Mouse (Mus musculus) heart, embryonic 16.5 days (tissue): Measurements from ENCODE around the gene Gemin4. TPM values are rescaled to one million over a fixed set of nuclear protein-coding genes. Genes with fewer than 3 reads are reported as not detected.
A peak's percentile ranks its signal among the peaks of the same experiment; 100 is the strongest.

ENCODE experiments used
- ATAC-seq: fragments of 200-750 bp; cut with Nextera tagmentation; replicated peaks from 2 replicates; pipeline ENCODE4 v1.8.0; 2017; ENCODE audit warnings: moderate number of reproducible peaks; ENCODE audit not compliant: insufficient read depth, low FRiP score; ENCODE audit errors: extremely low read depth
- H3K27ac ChIP-seq: fragments of 300-500 bp; sonication (generic); 2 replicates; pipeline ENCODE4 v1.5.1; 2014; ENCODE audit warnings: mild to moderate bottlenecking, low read length, control low read depth, moderate library complexity
- H3K27me3 ChIP-seq: fragments of 300-500 bp; sonication (generic); 2 replicates; pipeline ENCODE4 v1.6.1; 2014; ENCODE audit warnings: low read length, mixed read lengths; ENCODE audit not compliant: control insufficient read depth, insufficient read depth
- H3K36me3 ChIP-seq: fragments of 300-500 bp; sonication (generic); 2 replicates; pipeline ENCODE4 v1.6.1; 2014; ENCODE audit not compliant: control insufficient read depth, insufficient read depth
- H3K4me1 ChIP-seq: fragments of 300-500 bp; sonication (generic); 2 replicates; pipeline ENCODE4 v1.6.1; 2014; ENCODE audit warnings: low read length, mixed read lengths; ENCODE audit not compliant: control insufficient read depth, insufficient read depth
- H3K4me2 ChIP-seq: fragments of 300-500 bp; sonication (generic); 2 replicates; pipeline ENCODE4 v1.6.1; 2014; ENCODE audit warnings: low read depth, mild to moderate bottlenecking, control low read depth, low read length
- H3K4me3 ChIP-seq: fragments of 300-500 bp; sonication (generic); 2 replicates; pipeline ENCODE4 v1.5.1; 2014; ENCODE audit warnings: mild to moderate bottlenecking, control low read depth, low read length
- H3K9ac ChIP-seq: fragments of 300-500 bp; sonication (generic); 2 replicates; pipeline ENCODE4 v1.6.1; 2014; ENCODE audit warnings: low read length, control low read depth
- H3K9me3 ChIP-seq: fragments of 300-500 bp; sonication (generic); replicated peaks from 2 replicates; pipeline ENCODE4 v1.6.1; 2016; ENCODE audit warnings: low read length; ENCODE audit not compliant: control insufficient read depth
- WGBS: fragments of 180-500 bp; shearing (Covaris S2); extraction: QIAGEN DNeasy Blood & Tissue Kit; methylation state at CpG from one replicate; pipeline ENCODE4 v1.1.7; 2014; 5-methylcytosine and 5-hydroxymethylcytosine counted together
- polyA plus RNA-seq: library from polyadenylated mRNA; unstranded; fragments of >200 nt; fragmentation: Nextera tagmentation; extraction: Ambion mirVana; gene quantifications from 2 replicates; pipeline ENCODE4 v1.2.1, GENCODE M21; 2015

The Gemin4 gene
- polyA plus RNA-seq = 20.1 and 21.7 TPM in 2 replicates

DNA sequence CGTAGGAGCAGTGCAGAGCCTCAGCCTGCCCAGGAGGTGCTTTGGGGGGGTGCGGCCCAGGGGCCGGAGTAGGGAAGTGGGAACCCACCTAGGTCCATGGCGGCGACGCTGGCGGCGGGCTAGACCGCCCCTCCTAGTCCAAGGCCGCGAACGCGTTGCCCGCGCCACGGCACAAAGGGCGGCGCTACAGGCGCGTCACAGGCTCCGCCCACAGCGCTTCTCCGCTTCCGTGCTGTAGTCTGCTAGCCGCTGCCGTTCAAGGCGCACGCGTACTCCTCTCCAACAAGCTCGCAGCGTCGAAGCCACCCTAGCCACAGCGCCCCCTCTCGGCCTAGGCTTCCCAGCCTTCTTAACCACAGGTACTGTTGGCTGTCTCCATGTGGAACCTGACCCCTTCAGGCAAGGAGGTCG, at the start of gene Gemin4, which contains the start of gene Dbil5:
Gene Gemin4 (minus strand): TSS at position 275 of the 411 bp plus-strand sequence.
Gene Dbil5 (plus strand): TSS at position 219 of the 411 bp plus-strand sequence.
- Histone ChIP-seq H3K4me2 (peak within 1 kb of the TSS; percentile 84), H3K9ac (peak within 1 kb of the TSS; percentile 87), H3K36me3 (peaks cover 12% of the 10 kb centered on the region), H3K27me3 (no peaks in the 10 kb centered on the region), H3K27ac (peak within 1 kb of the TSS; percentile 87), H3K4me1 (peaks cover 4% of the 10 kb centered on the region), H3K9me3 (no peaks in the 10 kb centered on the region), H3K4me3 (peak within 1 kb of the TSS; percentile 77)
- peak; percentile 96 for ATAC-seq
- WGBS = under 1% methylated on average over 35 of the region's 35 CpGs

DNA sequence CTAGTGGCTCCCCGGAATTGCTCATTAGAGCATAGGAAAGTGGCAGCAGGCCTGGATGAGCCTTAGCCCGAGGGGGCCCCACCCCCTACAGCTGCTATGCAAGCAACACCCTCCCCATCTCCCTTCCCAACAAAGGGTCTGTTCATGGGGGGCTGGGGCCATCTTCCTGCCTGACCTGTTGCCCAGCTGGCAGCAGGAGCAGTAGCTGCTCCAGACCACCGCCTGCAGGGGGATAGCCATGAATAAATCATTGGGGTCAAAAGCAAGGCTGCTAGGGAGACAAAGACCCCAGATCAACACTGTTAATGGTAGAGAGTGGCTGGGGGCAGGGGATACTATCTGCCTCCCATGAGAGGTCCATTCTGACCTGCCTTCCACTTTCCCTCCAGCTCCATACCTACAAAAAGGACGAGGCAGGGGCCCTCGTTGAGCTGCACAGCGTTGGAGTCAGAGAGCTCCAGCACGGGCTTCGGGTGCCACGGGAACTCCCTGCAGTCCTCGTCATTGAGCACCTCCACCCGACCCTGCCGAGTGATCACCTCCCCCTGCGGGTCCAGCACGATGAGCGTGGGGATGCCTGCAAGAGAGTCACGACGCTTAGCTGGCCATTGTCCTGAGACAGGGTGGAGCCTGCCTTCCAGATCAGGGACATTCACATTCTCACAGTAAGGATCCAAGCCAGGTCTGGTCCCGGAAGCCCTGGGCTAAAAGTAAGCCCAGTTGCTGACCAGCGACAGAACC, 45.3 kb upstream of the Gemin4 start:
- H3K4me1 ChIP-seq = no peaks in the 10 kb centered on the region
- no peak for ATAC-seq
- H3K27ac ChIP-seq = no peak overlapping the region
- H3K9me3 ChIP-seq = no peaks in the 10 kb centered on the region
- H3K36me3 ChIP-seq = no peaks in the 10 kb centered on the region
- H3K4me3 ChIP-seq = no peak overlapping the region
- WGBS = 24% methylated on average over 19 of the region's 19 CpGs
- no peak overlapping the region for H3K4me2 ChIP-seq
- H3K27me3 ChIP-seq = no peaks in the 10 kb centered on the region
- no peak overlapping the region for H3K9ac ChIP-seq

DNA sequence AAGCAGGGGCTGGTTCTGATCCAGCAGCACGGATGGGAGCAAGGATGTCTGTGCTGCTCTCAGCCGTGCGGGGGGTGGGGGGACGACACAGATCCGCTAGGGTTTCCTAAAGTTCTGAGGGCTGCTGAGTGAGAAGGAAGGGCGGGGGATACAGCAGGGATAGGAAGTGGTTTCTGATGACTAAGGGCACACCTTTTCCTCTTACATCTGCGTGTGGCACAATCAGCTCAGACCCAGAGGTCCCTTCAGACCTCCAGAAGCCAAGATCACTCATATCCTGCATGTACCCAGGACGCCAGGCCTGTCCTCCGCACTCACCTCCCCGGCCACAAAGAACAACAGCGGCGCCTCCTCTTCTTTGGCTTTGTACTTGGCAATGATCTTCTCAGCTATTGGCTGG, 43.8 kb upstream of the Gemin4 start:
- Histone ChIP-seq H3K9ac (no peak overlapping the region), H3K4me3 (no peak overlapping the region)
- ATAC-seq = peak; percentile 37

DNA sequence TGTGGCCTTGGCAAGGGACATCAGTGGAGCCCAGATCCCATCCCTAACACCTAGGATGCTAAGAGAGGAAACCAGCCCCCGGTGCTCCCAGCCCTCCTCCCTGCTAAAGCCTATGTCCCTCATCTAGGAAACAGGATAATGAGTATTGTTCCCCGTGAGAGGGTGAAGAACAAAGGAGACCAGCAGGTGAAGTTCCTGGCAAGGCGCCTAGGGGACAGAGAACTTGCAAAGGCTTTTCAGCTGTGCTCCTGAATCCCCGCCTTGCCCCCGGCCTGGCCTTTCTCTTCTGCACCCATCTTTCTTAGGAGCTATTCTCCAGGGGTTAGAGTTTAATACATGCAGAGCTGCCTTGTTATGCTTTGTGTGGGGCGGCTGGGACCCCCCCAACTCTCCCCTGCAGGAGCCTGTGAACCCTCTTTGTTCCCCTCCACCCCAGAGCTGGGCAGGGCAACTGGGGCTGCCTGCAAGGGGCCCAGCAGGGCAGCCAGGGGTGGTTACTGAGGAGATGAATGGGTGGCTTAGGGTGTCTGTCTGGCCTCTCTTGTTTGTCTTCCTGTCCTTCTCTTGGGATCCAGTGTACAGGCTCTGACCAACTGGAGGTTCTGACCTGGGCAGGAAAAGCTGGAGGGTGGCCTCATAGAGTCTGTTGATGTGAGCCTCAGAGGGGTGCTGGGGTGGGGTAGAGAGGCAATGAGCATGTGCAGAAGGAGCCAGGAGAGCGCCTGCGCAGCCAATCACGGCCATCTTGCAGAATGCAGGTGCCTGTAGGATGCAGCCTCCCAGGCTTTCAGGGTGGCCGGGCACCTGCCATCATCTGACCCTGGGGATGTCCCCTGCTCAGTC, 43.0 kb upstream of the Gemin4 start:
- WGBS = 77% methylated on average over 10 of the region's 10 CpGs
- H3K9me3 ChIP-seq = no peaks in the 10 kb centered on the region
- H3K36me3 ChIP-seq = no peaks in the 10 kb centered on the region
- no peak for ATAC-seq
- no peaks in the 10 kb centered on the region for H3K4me1 ChIP-seq
- H3K27ac ChIP-seq = no peak overlapping the region
- H3K27me3 ChIP-seq = no peaks in the 10 kb centered on the region
- no peak overlapping the region for H3K9ac ChIP-seq
- no peak overlapping the region for H3K4me3 ChIP-seq
- no peak overlapping the region for H3K4me2 ChIP-seq

More for the DNA sequence above, 43.8 kb upstream of the Gemin4 start:
- H3K9me3 ChIP-seq = no peaks in the 10 kb centered on the region
- H3K4me1 ChIP-seq = no peaks in the 10 kb centered on the region
- no peak overlapping the region for H3K27ac ChIP-seq
- no peaks in the 10 kb centered on the region for H3K36me3 ChIP-seq
- 54% methylated on average over 12 of the region's 12 CpGs for WGBS
- no peaks in the 10 kb centered on the region for H3K27me3 ChIP-seq
- no peak overlapping the region for H3K4me2 ChIP-seq

DNA sequence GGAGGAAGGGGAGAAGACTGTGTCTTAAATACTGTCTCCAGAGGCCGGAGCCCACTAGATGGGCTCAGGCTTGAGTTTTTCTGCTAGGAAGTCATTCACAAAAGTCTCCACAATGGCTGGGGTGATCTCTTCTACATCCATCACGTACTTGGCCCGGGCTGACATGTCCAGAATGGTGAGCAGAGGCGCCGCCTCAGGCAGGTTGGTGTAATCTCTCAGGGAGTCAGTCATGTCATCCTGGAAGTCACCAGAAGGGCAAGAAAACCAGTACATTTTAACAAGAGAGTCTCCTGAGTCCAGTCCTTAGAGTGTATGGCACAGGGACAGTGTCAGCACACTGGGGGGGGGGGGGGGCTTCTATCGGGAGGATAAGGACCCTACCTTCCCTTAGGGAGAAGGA, 41.0 kb upstream of the Gemin4 start:
- Histone ChIP-seq H3K27ac (no peak overlapping the region), H3K4me3 (no peak overlapping the region), H3K4me2 (no peak overlapping the region), H3K36me3 (no peaks in the 10 kb centered on the region), H3K9me3 (no peaks in the 10 kb centered on the region), H3K9ac (no peak overlapping the region), H3K27me3 (no peaks in the 10 kb centered on the region), H3K4me1 (no peaks in the 10 kb centered on the region)
- 79% methylated on average over 5 of the region's 6 CpGs for WGBS
- no peak for ATAC-seq

DNA sequence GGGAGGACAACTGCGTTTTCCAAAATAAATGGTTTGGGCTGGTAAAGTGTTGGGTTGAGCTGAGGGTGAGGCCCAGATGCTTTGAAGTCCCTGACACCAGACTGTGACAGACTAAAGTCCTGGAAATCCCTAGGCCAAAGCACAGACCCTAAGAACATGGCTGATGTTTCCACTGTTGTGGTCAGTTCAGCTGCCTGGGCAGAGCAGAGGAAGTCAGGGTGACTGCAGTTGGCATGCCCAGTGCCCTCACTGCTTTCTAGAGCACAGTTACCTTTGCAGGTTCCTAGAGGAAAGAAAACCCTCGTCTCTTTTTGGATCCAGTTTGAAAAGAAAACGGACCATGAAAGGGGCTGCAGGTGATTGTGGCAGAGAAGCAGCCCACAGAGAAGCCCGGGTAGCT, 39.9 kb upstream of the Gemin4 start:
- WGBS = 78% methylated on average over 4 of the region's 4 CpGs
- no peaks in the 10 kb centered on the region for H3K36me3 ChIP-seq
- no peak overlapping the region for H3K9ac ChIP-seq
- ATAC-seq = no peak
- H3K9me3 ChIP-seq = no peaks in the 10 kb centered on the region
- no peak overlapping the region for H3K27ac ChIP-seq
- H3K4me1 ChIP-seq = no peaks in the 10 kb centered on the region
- no peak overlapping the region for H3K4me3 ChIP-seq
- H3K27me3 ChIP-seq = no peaks in the 10 kb centered on the region
- no peak overlapping the region for H3K4me2 ChIP-seq

DNA sequence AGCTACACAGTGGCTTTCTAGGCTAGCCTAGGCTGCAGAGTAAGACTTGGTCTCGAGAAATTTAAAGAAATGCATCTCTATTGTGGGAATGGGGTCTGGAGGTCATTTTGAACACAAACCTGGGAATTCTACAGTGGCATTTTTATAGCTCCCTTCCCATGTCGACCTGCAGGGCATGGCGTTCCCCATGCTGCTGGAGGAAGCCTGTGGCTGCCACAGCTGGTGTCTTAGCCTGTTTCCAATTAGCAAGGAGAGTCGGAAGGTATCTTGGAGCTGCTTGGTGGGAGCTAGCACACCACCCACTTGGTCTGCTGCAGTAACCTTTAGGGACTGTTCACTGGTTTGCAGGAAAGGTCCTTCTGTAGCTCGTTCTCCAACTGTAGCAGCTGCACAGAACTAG, 38.7 kb upstream of the Gemin4 start:
- H3K36me3 ChIP-seq = no peaks in the 10 kb centered on the region
- 50% methylated on average over 5 of the region's 5 CpGs for WGBS
- no peaks in the 10 kb centered on the region for H3K4me1 ChIP-seq
- no peak overlapping the region for H3K4me3 ChIP-seq
- H3K9me3 ChIP-seq = no peaks in the 10 kb centered on the region
- no peak overlapping the region for H3K27ac ChIP-seq
- no peaks in the 10 kb centered on the region for H3K27me3 ChIP-seq
- no peak overlapping the region for H3K4me2 ChIP-seq
- no peak overlapping the region for H3K9ac ChIP-seq
- no peak for ATAC-seq

DNA sequence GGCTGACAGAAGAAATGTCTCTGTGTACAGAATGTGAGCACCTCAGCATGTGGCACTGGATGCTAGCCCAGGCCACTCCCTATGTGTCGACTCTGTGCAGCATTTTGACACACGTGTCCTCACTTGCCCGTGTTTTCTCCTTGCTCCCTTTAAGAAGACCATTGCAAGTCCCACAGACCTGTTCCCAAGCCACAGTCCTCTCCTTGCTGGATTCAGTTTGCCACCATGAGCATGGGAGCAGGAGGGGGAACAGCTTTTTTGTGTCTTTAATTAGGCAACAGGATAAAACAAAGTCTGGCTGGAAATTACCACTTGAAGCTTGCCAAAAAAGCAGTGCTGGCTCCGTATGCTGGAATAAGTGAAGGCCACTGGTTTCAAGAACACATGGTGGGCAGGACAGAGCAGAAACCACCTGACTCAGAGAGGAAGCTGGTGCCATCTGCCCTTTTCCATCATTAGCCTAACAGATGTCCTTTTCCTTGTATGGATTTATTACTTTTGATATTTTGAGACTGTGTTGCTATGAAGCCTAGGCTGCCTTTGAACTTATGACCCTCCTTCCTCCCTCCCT, 38.1 kb upstream of the Gemin4 start:
- Histone ChIP-seq H3K4me1 (no peaks in the 10 kb centered on the region), H3K4me2 (no peak overlapping the region), H3K36me3 (peaks cover 5% of the 10 kb centered on the region; the same call in 1 of the 2 replicates), H3K27me3 (no peaks in the 10 kb centered on the region), H3K9ac (no peak overlapping the region), H3K27ac (no peak overlapping the region), H3K4me3 (no peak overlapping the region), H3K9me3 (no peaks in the 10 kb centered on the region)
- ATAC-seq = no peak
- 70% methylated on average over 4 of the region's 4 CpGs for WGBS

DNA sequence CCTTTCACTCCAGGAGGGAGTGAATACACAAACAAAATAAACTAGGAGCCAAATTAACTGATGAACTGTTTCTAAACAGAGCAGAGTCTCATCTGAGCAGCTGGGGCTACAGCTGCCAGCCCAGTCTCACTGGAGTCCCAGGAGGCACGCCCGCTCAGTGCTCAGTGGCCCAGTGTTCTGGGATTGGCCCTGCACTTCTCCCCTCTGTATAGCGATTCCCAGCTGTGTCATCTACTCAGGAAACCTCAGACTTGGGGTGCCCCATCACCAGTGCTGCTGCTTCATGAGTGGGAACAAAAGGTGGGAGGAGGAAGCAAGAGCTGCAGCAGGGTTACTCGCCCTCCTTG, 36.4 kb upstream of the Gemin4 start:
- Histone ChIP-seq H3K27me3 (no peaks in the 10 kb centered on the region), H3K27ac (no peak overlapping the region), H3K4me3 (no peak overlapping the region), H3K9me3 (no peaks in the 10 kb centered on the region), H3K4me1 (no peaks in the 10 kb centered on the region), H3K9ac (no peak overlapping the region), H3K4me2 (no peak overlapping the region), H3K36me3 (peaks cover 10% of the 10 kb centered on the region)
- WGBS = 74% methylated on average over 4 of the region's 4 CpGs
- ATAC-seq = no peak
